Mouse (Mus musculus) olfactory bulb, adult 2 months (tissue): ENCODE measurements around the gene Vasp. TPM values are rescaled to one million over a fixed set of nuclear protein-coding genes. Genes with fewer than 3 reads are reported as not detected.

Source experiments
- H3K27ac ChIP-seq: fragments of 200-500 bp; 2 replicates; pipeline ENCODE4 v1.5.1; 2012; ENCODE audit warnings: low read depth, low read length; ENCODE audit not compliant: insufficient read depth
- H3K4me1 ChIP-seq: fragments of 200-500 bp; 2 replicates; pipeline ENCODE4 v1.6.1; 2012; ENCODE audit warnings: low read length; ENCODE audit not compliant: control insufficient read depth, insufficient read depth
- H3K4me3 ChIP-seq: fragments of 200-500 bp; 2 replicates; pipeline ENCODE4 v1.5.1; 2012; ENCODE audit warnings: mild to moderate bottlenecking, low read depth, low read length, moderate library complexity; ENCODE audit not compliant: insufficient read depth
- CTCF ChIP-seq: fragments of 200-500 bp; IDR thresholded peaks from 2 replicates; pipeline ENCODE4 v1.5.1; 2012; ENCODE audit warnings: low read depth, mild to moderate bottlenecking, low read length, moderate library complexity; ENCODE audit not compliant: insufficient read depth
- POLR2A ChIP-seq: fragments of 200-500 bp; IDR thresholded peaks from 2 replicates; pipeline ENCODE4 v1.6.1; 2012; ENCODE audit warnings: mild to moderate bottlenecking, low read depth, low read length, moderate library complexity; ENCODE audit not compliant: insufficient read depth
- WGBS: fragments of 180-500 bp; shearing (Covaris S2); methylation state at CpG from one replicate; pipeline ENCODE4 v1.1.7; 2018; 5-methylcytosine and 5-hydroxymethylcytosine counted together
- polyA plus RNA-seq: library from polyadenylated mRNA; stranded (reverse); fragments of >200 nt; gene quantifications from 2 replicates; pipeline ENCODE4 v1.2.4, GENCODE M21; 2012; ENCODE audit warnings: low replicate concordance; ENCODE audit not compliant: missing spikeins, insufficient read depth, insufficient read length

The Vasp gene
- polyA plus RNA-seq, 1 experiment, result not detected

DNA sequence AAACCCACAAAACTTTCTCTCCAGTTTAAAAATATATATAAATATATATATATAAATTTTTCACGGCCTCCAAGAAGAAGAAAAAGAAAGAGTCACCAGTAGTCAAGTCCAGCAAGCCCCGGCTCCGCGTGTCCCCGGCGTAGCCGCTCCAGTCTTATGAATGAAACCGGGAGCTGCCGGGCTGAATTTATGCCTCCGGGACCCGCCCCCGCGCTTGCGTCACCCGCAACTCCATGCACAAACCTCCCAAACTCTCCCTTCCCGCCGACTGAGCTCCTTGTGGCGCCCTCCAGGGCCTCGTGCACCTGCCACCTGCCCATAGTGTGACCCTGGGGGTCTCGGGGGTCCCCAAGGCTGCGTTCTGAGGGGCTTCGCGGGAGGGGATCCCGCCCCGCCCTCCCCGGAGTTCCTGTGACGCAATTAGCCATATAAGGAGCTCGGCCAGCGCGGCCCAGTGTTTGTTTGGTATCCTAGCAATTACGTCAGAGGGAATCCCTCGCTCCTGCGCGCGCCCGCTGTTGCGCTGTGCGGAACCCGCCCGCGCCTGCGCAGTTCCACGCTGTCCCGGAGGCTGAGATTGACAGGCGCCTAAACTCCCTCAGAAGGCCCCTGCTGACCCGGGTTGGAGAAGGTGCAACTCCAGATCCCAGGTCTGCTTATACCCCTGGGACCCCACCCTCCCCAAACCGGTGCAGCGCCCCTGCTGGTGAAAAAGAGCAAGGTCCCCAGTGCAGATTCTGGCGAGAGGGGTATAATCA lies 38.4 kb upstream of the Vasp start, which contains the start of gene Fosb:
TSS of gene Fosb (minus strand) at position 168 of the 758 bp plus-strand sequence.
- Histone ChIP-seq H3K4me1 (peaks cover 21% of the 10 kb centered on the region), H3K4me3 (peak within 1 kb of the TSS; percentile 87), H3K27ac (peak within 1 kb of the TSS; percentile 91)
- WGBS, result under 1% methylated on average over 49 of the region's 49 CpGs
- TF ChIP-seq CTCF, result peak; percentile 64; the same call in 1 of the 2 replicates
- peak; percentile 26; the same call in 1 of the 2 replicates for TF ChIP-seq POLR2A

DNA sequence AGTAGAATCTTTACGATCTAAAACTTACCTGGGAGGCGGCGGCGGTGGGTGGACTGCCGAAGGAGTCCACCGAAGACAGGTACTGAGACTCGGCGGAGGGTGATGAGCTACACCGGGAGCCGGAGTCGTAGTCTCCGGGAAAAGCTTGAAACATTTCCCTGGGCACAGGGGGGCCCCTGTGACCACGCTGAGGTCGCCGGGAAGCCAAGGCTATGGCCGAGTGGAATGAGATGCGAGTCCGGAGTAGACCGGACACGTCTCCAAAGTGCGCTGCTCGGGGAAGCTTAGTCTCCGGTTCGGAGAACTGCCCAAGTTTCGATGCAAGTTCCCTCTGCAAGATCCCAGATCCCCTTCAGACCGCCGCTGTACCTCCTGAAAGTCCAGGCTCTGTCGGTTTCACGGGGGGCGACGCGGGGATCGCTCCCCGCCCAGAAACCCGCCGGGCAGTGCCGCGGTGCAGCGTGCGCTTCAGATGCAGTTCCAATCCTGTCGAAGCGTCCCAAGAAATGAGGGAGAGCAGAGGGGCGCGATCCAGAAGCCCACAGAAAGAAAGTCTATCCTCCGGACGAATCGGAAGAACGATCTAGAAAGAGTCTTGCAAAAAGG lies 37.8 kb upstream of the Vasp start:
- H3K4me3 ChIP-seq, result peak overlapping the region; percentile 53
- under 1% methylated on average over 48 of the region's 48 CpGs for WGBS

DNA sequence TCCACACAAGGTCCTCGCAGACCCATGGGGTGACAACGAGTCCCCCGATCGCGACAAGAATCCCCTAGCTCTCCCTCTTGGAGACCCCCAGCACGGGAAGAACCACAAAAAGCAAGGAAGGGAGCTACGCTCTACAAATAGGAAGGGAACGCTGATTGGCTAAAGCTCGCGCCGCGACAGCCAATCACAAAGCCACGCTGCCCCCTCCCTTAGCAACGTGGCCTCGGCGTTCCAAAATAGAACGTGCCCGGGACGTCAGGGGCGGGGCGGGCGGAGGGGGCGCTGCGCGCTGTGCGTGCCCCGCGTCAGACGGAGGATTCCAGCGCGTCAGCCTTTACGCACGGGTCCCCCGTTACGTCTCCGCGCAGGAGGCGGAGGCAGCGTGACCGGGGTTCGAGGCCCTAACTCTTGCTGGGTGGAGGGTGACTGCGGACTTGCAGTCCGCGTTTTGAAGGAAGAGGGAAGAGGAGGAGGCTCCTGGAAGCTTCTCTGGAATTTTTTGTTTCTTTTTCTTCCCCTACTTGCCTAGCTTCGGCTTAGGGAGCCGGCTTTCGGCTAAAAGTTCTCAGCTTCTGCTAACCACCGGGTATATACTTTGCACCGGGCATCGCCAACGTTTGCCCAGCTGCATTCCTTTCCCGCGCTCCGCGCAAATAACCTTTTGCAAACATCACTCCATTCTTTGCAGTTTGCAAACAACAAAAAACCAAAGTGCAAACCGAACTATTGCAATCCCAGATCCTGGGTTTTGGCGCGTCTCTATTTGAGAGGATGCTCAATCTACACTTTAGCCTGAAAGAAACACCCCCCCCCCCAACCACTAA lies 37.0 kb upstream of the Vasp start:
- under 1% methylated on average over 58 of the region's 58 CpGs for WGBS
- H3K4me3 ChIP-seq, result peak overlapping the region; percentile 53
- peak overlapping the region; percentile 92 for H3K27ac ChIP-seq
- peak; percentile 42; the same call in 1 of the 2 replicates for TF ChIP-seq POLR2A
- TF ChIP-seq CTCF, result no peak
- H3K4me1 ChIP-seq, result peaks cover 34% of the 10 kb centered on the region

More for the DNA sequence above, 37.8 kb upstream of the Vasp start:
- no peak for TF ChIP-seq POLR2A
- TF ChIP-seq CTCF, result no peak
- peaks cover 28% of the 10 kb centered on the region for H3K4me1 ChIP-seq
- H3K27ac ChIP-seq, result peak overlapping the region; percentile 56

DNA sequence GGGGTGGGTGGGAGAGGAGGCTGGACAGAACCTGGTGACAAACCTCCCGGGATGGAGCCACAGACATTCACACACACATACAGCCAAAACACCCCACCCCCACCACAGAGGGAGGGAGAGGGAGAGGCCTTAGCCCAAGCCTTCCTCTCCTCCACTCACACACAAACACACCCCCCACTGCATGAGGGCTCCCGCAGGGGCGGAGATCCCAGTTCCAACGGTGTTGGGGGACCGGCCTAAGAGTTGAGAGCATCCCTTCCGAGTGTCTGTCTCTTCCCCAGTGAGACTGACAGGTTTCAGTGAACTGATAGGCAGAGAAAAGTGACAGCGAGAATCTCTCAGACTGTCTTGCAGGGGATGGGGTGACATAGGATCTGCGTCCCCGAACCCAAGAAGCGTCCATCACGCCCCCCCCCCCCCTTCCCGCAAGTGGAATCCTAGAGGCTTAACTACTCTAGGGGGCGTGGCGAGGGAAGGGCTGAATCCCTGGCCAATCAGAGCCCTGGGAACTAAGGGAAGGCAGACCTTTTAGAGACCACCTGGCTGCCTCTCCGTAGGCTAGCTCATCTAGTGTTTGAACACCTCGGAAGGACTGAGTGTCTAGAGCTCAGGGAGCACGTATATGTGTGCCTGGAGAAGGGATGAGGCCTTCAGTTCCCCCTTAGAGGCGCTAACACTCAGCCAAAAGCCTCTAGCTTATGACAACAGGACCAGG lies 36.3 kb upstream of the Vasp start:
- 2% methylated on average over 18 of the region's 18 CpGs for WGBS
- peak overlapping the region; percentile 53 for H3K4me3 ChIP-seq
- peak overlapping the region; percentile 92 for H3K27ac ChIP-seq
- TF ChIP-seq CTCF (no peak), POLR2A (no peak)
- peaks cover 37% of the 10 kb centered on the region for H3K4me1 ChIP-seq

DNA sequence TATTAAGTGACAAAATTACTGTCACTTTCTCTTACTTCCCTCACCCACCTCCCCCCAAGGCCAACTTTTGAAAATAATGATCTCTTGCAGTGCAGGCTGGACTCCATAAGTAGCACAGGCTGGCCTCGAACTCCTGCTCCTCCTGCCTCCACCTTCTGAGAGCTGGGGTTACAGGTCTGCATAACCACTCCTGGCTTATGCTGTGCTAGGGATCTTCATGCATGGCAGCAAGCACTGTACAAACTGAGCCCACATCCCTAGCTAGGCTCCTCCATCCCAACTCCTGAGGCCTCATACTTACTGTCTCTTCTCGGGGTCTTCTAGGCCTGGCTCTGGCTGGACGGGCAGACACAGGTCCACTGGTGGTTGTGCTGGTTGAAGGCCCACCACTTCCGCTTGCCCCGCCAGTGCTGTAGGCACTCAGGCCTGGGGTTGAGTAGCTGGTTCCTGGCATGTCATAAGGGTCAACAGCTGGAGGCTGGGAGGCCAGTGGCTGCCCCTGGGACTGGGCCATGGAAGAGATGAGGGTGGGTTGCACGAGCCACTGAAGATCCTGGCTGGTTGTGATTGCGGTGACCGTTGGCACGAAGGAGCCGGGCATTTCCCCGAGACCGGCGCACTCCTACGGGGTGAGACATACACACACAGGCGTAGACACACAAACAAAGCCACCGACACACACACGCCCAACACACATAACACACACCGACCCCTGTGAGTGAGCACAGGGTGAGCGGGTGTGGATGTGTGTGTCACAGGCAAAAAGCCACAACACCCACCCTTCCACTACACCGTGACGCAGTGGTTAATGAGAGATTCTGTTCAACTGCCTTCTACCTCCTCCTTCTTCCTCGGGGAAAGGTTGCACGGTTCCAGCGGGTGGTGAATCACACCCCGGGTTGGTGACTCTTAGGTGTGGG lies 35.5 kb upstream of the Vasp start:
- WGBS, result 54% methylated on average over 25 of the region's 25 CpGs
- Histone ChIP-seq H3K4me1 (peaks cover 37% of the 10 kb centered on the region), H3K27ac (peak overlapping the region; percentile 76), H3K4me3 (peak overlapping the region; percentile 53)
- TF ChIP-seq POLR2A (no peak), CTCF (no peak)

DNA sequence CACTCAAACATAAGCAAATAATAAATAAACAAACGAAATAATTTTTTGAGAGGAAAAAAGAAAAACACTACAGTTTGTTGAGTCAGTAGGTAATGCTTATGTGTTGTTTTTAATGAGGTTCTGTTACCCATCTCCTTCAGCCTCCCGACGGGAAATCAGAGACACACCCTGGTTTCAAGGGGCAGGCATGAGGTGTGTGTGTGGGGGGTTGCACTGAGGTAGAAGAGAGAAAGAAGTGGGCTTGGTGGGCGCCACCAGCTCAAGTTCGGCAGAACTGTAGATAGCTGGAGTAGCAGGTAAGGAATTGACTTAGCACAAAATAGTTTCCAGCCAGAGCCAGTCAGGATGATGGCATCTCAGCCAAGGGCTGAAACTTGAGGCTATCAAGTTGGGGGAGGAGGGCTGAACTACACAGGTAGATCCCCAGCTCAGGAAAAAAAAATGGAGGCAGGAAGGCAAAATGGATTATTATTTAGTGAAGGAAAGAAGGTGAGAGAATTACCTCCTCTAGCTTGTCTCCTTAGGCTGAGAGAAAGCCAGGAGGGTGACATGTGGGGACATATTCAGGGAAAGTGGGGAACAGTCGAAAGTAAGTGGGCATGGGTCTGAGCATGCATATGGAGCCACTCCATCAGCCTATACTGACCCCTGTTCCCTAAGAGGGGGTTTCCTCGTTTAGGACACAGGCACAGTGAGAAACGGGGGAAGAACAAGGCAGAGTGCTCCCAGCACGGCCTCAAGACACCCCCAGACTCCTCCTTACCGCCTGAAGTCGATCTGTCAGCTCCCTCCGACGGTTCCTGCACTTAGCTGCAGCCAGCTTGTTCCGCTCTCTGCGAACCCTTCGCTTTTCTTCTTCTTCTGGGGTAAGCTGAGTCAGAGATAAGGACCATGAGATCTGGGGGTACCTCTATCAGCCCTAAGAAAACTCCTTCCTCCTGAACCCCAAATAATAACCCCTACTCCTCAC lies 34.5 kb upstream of the Vasp start:
- TF ChIP-seq CTCF (no peak), POLR2A (no peak)
- WGBS, result 58% methylated on average over 16 of the region's 16 CpGs
- H3K27ac ChIP-seq, result no peak overlapping the region
- H3K4me3 ChIP-seq, result no peak overlapping the region
- H3K4me1 ChIP-seq, result peaks cover 42% of the 10 kb centered on the region

DNA sequence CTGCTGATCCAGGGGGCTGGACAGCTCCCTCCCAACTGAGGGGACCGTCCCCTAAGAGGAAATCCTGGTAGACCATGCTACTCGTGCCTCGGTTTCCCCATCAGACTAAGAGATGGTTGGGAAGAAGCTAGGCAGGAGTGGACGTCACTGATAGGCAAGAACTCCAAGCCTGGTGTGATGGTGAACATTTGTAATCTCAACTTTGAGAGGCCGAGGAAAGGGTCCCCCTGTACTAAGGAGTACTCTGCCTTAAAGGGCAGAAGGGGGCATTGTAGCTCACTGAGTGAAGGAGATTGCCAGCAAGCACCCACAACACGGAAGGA lies 33.8 kb upstream of the Vasp start:
- TF ChIP-seq POLR2A, result no peak
- no peak for TF ChIP-seq CTCF
- Histone ChIP-seq H3K27ac (no peak overlapping the region), H3K4me1 (peaks cover 42% of the 10 kb centered on the region), H3K4me3 (no peak overlapping the region)
- 26% methylated on average over 6 of the region's 6 CpGs for WGBS
